Mouse (Mus musculus) heart, postnatal 0 days (tissue): ENCODE results near the gene Il1rap. TPM values are rescaled to one million over a fixed set of nuclear protein-coding genes. Genes with fewer than 3 reads are reported as not detected.

Source experiments
- ATAC-seq: fragments of 200-750 bp; cut with Nextera tagmentation; 2 replicates; pipeline ENCODE4 v1.8.0; 2017; ENCODE audit warnings: low read depth, moderate number of reproducible peaks, moderate library complexity; ENCODE audit not compliant: insufficient read depth
- DNase-seq: peaks from one replicate; pipeline ENCODE4 v3.0.0-alpha.2; 2016; ENCODE audit warnings: low spot score
- H3K27ac ChIP-seq: fragments of 300-500 bp; sonication (generic); 2 replicates; pipeline ENCODE4 v1.5.1; 2014; ENCODE audit warnings: low read depth, mild to moderate bottlenecking
- H3K27me3 ChIP-seq: fragments of 300-500 bp; sonication (generic); 2 replicates; pipeline ENCODE4 v1.6.1; 2014; ENCODE audit warnings: low read length, mixed read lengths; ENCODE audit not compliant: control insufficient read depth, insufficient read depth
- H3K36me3 ChIP-seq: fragments of 300-500 bp; sonication (generic); replicated peaks from 2 replicates; pipeline ENCODE4 v1.6.1; 2014; ENCODE audit warnings: low read length, mixed read lengths; ENCODE audit not compliant: control insufficient read depth, insufficient read depth
- H3K4me1 ChIP-seq: fragments of 300-500 bp; sonication (generic); 2 replicates; pipeline ENCODE4 v1.6.1; 2014; ENCODE audit warnings: antibody characterized with exemption; ENCODE audit not compliant: control insufficient read depth, insufficient read depth
- H3K4me2 ChIP-seq: fragments of 300-500 bp; sonication (generic); 2 replicates; pipeline ENCODE4 v1.6.1; 2014; ENCODE audit warnings: low read depth, mild to moderate bottlenecking, low read length, moderate library complexity
- H3K4me3 ChIP-seq: fragments of 300-500 bp; sonication (generic); 2 replicates; pipeline ENCODE4 v1.5.1; 2014; ENCODE audit warnings: low read depth, low read length
- H3K9ac ChIP-seq: fragments of 300-500 bp; sonication (generic); replicated peaks from 2 replicates; pipeline ENCODE4 v1.6.1; 2014; ENCODE audit warnings: low read depth, low read length, mixed read lengths
- H3K9me3 ChIP-seq: fragments of 300-500 bp; sonication (generic); replicated peaks from 2 replicates; pipeline ENCODE4 v1.6.1; 2016; ENCODE audit warnings: low read length; ENCODE audit not compliant: control insufficient read depth
- CTCF ChIP-seq: IDR thresholded peaks from 2 replicates; pipeline ENCODE4 v1.5.1; 2016; ENCODE audit warnings: antibody characterized with exemption, control low read depth, low read depth
- EP300 ChIP-seq: IDR thresholded peaks from 2 replicates; pipeline ENCODE4 v1.6.1; 2016; ENCODE audit warnings: antibody characterized with exemption, low read depth
- WGBS: fragments of 180-500 bp; shearing (Covaris S2); extraction: QIAGEN DNeasy Blood & Tissue Kit; methylation state at CpG from one replicate; pipeline ENCODE4 v1.1.7; 2014; 5-methylcytosine and 5-hydroxymethylcytosine counted together
- polyA plus RNA-seq: library from polyadenylated mRNA; unstranded; fragments of >200 nt; fragmentation: Nextera tagmentation; extraction: Ambion mirVana; gene quantifications from 2 replicates; pipeline ENCODE4 v1.2.1, GENCODE M21; 2015
- total RNA-seq: library from RNA; depleted of rRNA; stranded (reverse); fragments of >200 nt; gene quantifications from 2 replicates; pipeline ENCODE4 v1.2.3, GENCODE M21; 2014; ENCODE audit warnings: low replicate concordance; rRNA removed

Il1rap gene
- total and polyA plus RNA-seq, 2 experiments from 2014 or later: 1.7 to 4.0 TPM

- Histone ChIP-seq H3K9ac (no peak overlapping the region), H3K4me3 (no peak overlapping the region), H3K27ac (no peak overlapping the region), H3K36me3 (no peaks in the 10 kb centered on the region), H3K4me2 (no peak overlapping the region), H3K9me3 (no peaks in the 10 kb centered on the region), H3K27me3 (no peaks in the 10 kb centered on the region), H3K4me1 (no peaks in the 10 kb centered on the region)
- TF ChIP-seq EP300 (no peak), CTCF (no peak)
- DNase-seq (no peak), ATAC-seq (no peak)
- WGBS: 76% methylated on average over 3 of the region's 3 CpGs
These were observed 151.1 kb downstream of the Il1rap start for GRCm38 (mm10) chr16:26732566-26732965.

GRCm38 (mm10) chr16:26755381-26756155, 174.1 kb downstream of the Il1rap start:
- ATAC-seq (no peak), DNase-seq (no peak)
- no peaks in the 10 kb centered on the region for H3K4me1 ChIP-seq
- no peaks in the 10 kb centered on the region for H3K36me3 ChIP-seq
- H3K4me3 ChIP-seq: no peak overlapping the region
- no peaks in the 10 kb centered on the region for H3K27me3 ChIP-seq
- H3K9me3 ChIP-seq: no peaks in the 10 kb centered on the region
- H3K27ac ChIP-seq: no peak overlapping the region
- no peak overlapping the region for H3K4me2 ChIP-seq
- H3K9ac ChIP-seq: no peak overlapping the region
- TF ChIP-seq CTCF (no peak), EP300 (no peak)
- 79% methylated on average over 5 of the region's 5 CpGs for WGBS

GRCm38 (mm10) chr16:26775976-26776375, 194.5 kb downstream of the Il1rap start:
- Histone ChIP-seq H3K4me2 (no peak overlapping the region), H3K27ac (no peak overlapping the region), H3K36me3 (no peaks in the 10 kb centered on the region), H3K4me1 (no peaks in the 10 kb centered on the region), H3K27me3 (no peaks in the 10 kb centered on the region), H3K9me3 (no peaks in the 10 kb centered on the region), H3K4me3 (no peak overlapping the region), H3K9ac (no peak overlapping the region)
- no peak for TF ChIP-seq CTCF
- no peak for TF ChIP-seq EP300
- 64% methylated on average over 2 of the region's 2 CpGs for WGBS
- DNase-seq: no peak
- no peak for ATAC-seq

GRCm38 (mm10) chr16:26777132-26777531, 195.6 kb downstream of the Il1rap start:
- Histone ChIP-seq H3K27me3 (no peaks in the 10 kb centered on the region), H3K9ac (no peak overlapping the region), H3K27ac (no peak overlapping the region), H3K4me2 (no peak overlapping the region), H3K4me3 (no peak overlapping the region), H3K4me1 (no peaks in the 10 kb centered on the region), H3K9me3 (no peaks in the 10 kb centered on the region), H3K36me3 (no peaks in the 10 kb centered on the region)
- ATAC-seq: no peak
- 14% methylated on average over 1 of the region's 1 CpGs for WGBS
- TF ChIP-seq CTCF (peak; percentile 3; the same call in 1 of the 2 replicates), EP300 (no peak)
- DNase-seq: no peak

Other genes starting within 250 kb of the Il1rap start
- 0.66 and 2.2 TPM in 2 replicates for gene Cldn1, start 209.9 kb upstream of the Il1rap start, total RNA-seq
- gene Cldn1, start 209.9 kb upstream of the Il1rap start, polyA plus RNA-seq: 0.11 and 0.21 TPM in 2 replicates
- not detected in 2 replicates for gene Cldn16, start 118.6 kb upstream of the Il1rap start, total RNA-seq
- gene Cldn16, start 118.6 kb upstream of the Il1rap start, polyA plus RNA-seq: not detected in 2 replicates
- gene Tmem207, start 54.9 kb upstream of the Il1rap start, total RNA-seq: not detected in 2 replicates
- not detected in 2 replicates for gene Tmem207, start 54.9 kb upstream of the Il1rap start, polyA plus RNA-seq